Mouse (Mus musculus) MEL (cell line): ENCODE measurements at regions not wholly inside any gene's neighbourhood (a gene's known extent, or its start where the extent isn't known, plus 50 kb on each side); places are given as distances from the start of the nearest gene placed in this dataset.

Source experiments
- DNase-seq: peaks from one replicate; pipeline ENCODE4 v3.0.0; 2011; ENCODE audit warnings: low read depth, low spot score
- H3K27ac ChIP-seq: 2 replicates; pipeline ENCODE4 v1.5.1; 2012; ENCODE audit warnings: low read depth, mild to moderate bottlenecking, control low read depth, low read length, moderate library complexity; ENCODE audit not compliant: control insufficient read depth
- H3K27me3 ChIP-seq, 2 experiments: fragments of 150-350 bp in 1 of 2; sonication (generic) in 1 of 2; 2 replicates each; pipeline ENCODE4 v1.6.1; 2012; ENCODE audit warnings: low read length in 2 of 2, mild to moderate bottlenecking in 2 of 2, improper control_type of control experiment in 1 of 2, moderate library complexity in 1 of 2; ENCODE audit not compliant: insufficient read depth in 2 of 2, control insufficient read depth in 1 of 2
- H3K36me3 ChIP-seq, 2 experiments: 2 replicates each; pipeline ENCODE4 v1.6.1; 2012 to 2014; ENCODE audit warnings: low read length in 2 of 2, improper control_type of control experiment in 1 of 2, inconsistent platforms in 1 of 2, mild to moderate bottlenecking in 1 of 2; ENCODE audit not compliant: insufficient read depth in 2 of 2, control insufficient read depth in 1 of 2
- H3K4me1 ChIP-seq, 2 experiments: fragments of 150-350 bp in 1 of 2; sonication (generic) in 1 of 2; 2 replicates each; pipeline ENCODE4 v1.6.1; 2012; ENCODE audit warnings: low read length in 2 of 2, improper control_type of control experiment in 1 of 2, mild to moderate bottlenecking in 1 of 2; ENCODE audit not compliant: insufficient read depth in 2 of 2, control insufficient read depth in 1 of 2
- H3K4me3 ChIP-seq, 2 experiments: fragments of 150-350 bp in 1 of 2; sonication (generic) in 1 of 2; 2 replicates each; pipeline ENCODE4 v1.5.1; 2012; ENCODE audit warnings: low read depth in 2 of 2, low read length in 2 of 2, mild to moderate bottlenecking in 2 of 2, moderate library complexity in 2 of 2, control low read depth in 1 of 2, improper control_type of control experiment in 1 of 2; ENCODE audit not compliant: control insufficient read depth in 1 of 2, insufficient read depth in 1 of 2
- H3K79me2 ChIP-seq: 2 replicates; pipeline ENCODE4 v1.6.1; 2012; ENCODE audit warnings: mild to moderate bottlenecking, low read length, moderate library complexity; ENCODE audit not compliant: control insufficient read depth, poor library complexity, insufficient read depth
- H3K9ac ChIP-seq: 2 replicates; pipeline ENCODE4 v1.6.1; 2012; ENCODE audit warnings: low read depth, mild to moderate bottlenecking, control low read depth, low read length, moderate library complexity; ENCODE audit not compliant: control insufficient read depth, poor library complexity, severe bottlenecking
- H3K9me3 ChIP-seq: fragments of 150-350 bp; sonication (generic); replicated peaks from 2 replicates; pipeline ENCODE4 v1.6.1; 2012; ENCODE audit warnings: mild to moderate bottlenecking, low read length, improper control_type of control experiment, moderate library complexity; ENCODE audit not compliant: insufficient read depth
- BHLHE40 ChIP-seq: IDR thresholded peaks from 2 replicates; pipeline ENCODE4 v1.6.1; 2012; ENCODE audit warnings: low read depth, mild to moderate bottlenecking, inconsistent platforms, low read length, improper control_type of control experiment, borderline replicate concordance
- CHD1 ChIP-seq: IDR thresholded peaks from 2 replicates; pipeline ENCODE4 v1.6.1; 2012; ENCODE audit warnings: low read depth, mild to moderate bottlenecking, inconsistent platforms, low read length, improper control_type of control experiment
- CTCF ChIP-seq, 3 experiments: IDR thresholded peaks in 2 of 3; conservative IDR thresholded peaks in 1 of 3; 2 replicates each; pipeline ENCODE4 v1.5.1; 2011 to 2012; ENCODE audit warnings: low read length in 3 of 3, low read depth in 2 of 3, mild to moderate bottlenecking in 2 of 3, improper control_type of control experiment in 1 of 3, inconsistent platforms in 1 of 3, mixed read lengths in 1 of 3, moderate library complexity in 1 of 3; ENCODE audit not compliant: control insufficient read depth in 1 of 3, insufficient read depth in 1 of 3, poor library complexity in 1 of 3, severe bottlenecking in 1 of 3
- ELF1 ChIP-seq: IDR thresholded peaks from 2 replicates; pipeline ENCODE4 v1.6.1; 2014; ENCODE audit warnings: low read depth, mild to moderate bottlenecking, inconsistent platforms, low read length, improper control_type of control experiment, moderate library complexity
- EP300 ChIP-seq, 2 experiments: IDR thresholded peaks; 2 replicates each; pipeline ENCODE4 v1.6.1; 2011; ENCODE audit warnings: improper control_type of control experiment in 2 of 2, low read length in 2 of 2, low read depth in 1 of 2, mild to moderate bottlenecking in 1 of 2
- ETS1 ChIP-seq: IDR thresholded peaks from 2 replicates; pipeline ENCODE4 v1.6.1; 2012; ENCODE audit warnings: low read depth, mild to moderate bottlenecking, inconsistent platforms, low read length, improper control_type of control experiment, moderate library complexity
- GABPA ChIP-seq: IDR thresholded peaks from 2 replicates; pipeline ENCODE4 v1.6.1; 2012; ENCODE audit warnings: low read depth, mild to moderate bottlenecking, inconsistent platforms, low read length, improper control_type of control experiment, moderate library complexity
- GATA1 ChIP-seq: IDR thresholded peaks from 2 replicates; pipeline ENCODE4 v1.6.1; 2011; ENCODE audit warnings: low read depth, low read length, improper control_type of control experiment
- HCFC1 ChIP-seq: IDR thresholded peaks from 2 replicates; pipeline ENCODE4 v1.6.1; 2012; ENCODE audit warnings: low read depth, mild to moderate bottlenecking, inconsistent platforms, low read length, improper control_type of control experiment, moderate library complexity
- JUND ChIP-seq: IDR thresholded peaks from 2 replicates; pipeline ENCODE4 v1.6.1; 2011; ENCODE audit warnings: low read depth, mild to moderate bottlenecking, improper control_type of control experiment, low read length
- MAFK ChIP-seq: IDR thresholded peaks from 2 replicates; pipeline ENCODE4 v1.6.1; 2011; ENCODE audit warnings: low read depth, mild to moderate bottlenecking, low read length, improper control_type of control experiment, borderline replicate concordance
- MAX ChIP-seq: IDR thresholded peaks from 2 replicates; pipeline ENCODE4 v1.6.1; 2011; ENCODE audit warnings: low read length, improper control_type of control experiment
- MEF2A ChIP-seq: IDR thresholded peaks from 2 replicates; pipeline ENCODE4 v1.6.1; 2014; ENCODE audit warnings: low read depth, mild to moderate bottlenecking, inconsistent platforms, low read length, improper control_type of control experiment; ENCODE audit not compliant: poor library complexity, insufficient replicate concordance, severe bottlenecking; ENCODE audit errors: extremely low read depth
- MYC ChIP-seq: IDR thresholded peaks from 2 replicates; pipeline ENCODE4 v1.6.1; 2011; ENCODE audit warnings: low read depth, mild to moderate bottlenecking, low read length, improper control_type of control experiment, moderate library complexity
- POLR2AphosphoS2 ChIP-seq: IDR thresholded peaks from 2 replicates; pipeline ENCODE4 v1.6.1; 2011; ENCODE audit warnings: low read length, improper control_type of control experiment
- POLR2AphosphoS5 ChIP-seq: IDR thresholded peaks from 2 replicates; pipeline ENCODE4 v1.6.1; 2012; ENCODE audit warnings: low read depth, borderline replicate concordance, mild to moderate bottlenecking, inconsistent platforms, low read length, moderate library complexity, mixed read lengths
- RAD21 ChIP-seq: IDR thresholded peaks from 2 replicates; pipeline ENCODE4 v1.6.1; 2011; ENCODE audit warnings: mild to moderate bottlenecking, low read depth, low read length, improper control_type of control experiment
- SIN3A ChIP-seq: IDR thresholded peaks from 2 replicates; pipeline ENCODE4 v1.6.1; 2012; ENCODE audit warnings: low read length, improper control_type of control experiment, inconsistent platforms
- SMC3 ChIP-seq: IDR thresholded peaks from 2 replicates; pipeline ENCODE4 v1.6.1; 2011; ENCODE audit warnings: low read depth, low read length, improper control_type of control experiment
- TAL1 ChIP-seq: IDR thresholded peaks from 2 replicates; pipeline ENCODE4 v1.6.1; 2012; ENCODE audit warnings: mild to moderate bottlenecking, inconsistent platforms, low read length, moderate library complexity, mixed read lengths
- TBP ChIP-seq: IDR thresholded peaks from 2 replicates; pipeline ENCODE4 v1.8.0; 2011; ENCODE audit warnings: low read depth, low read length, improper control_type of control experiment
- TCF12 ChIP-seq: IDR thresholded peaks from 2 replicates; pipeline ENCODE4 v1.6.1; 2014; ENCODE audit warnings: low read depth, mild to moderate bottlenecking, inconsistent platforms, low read length, improper control_type of control experiment, moderate library complexity
- UBTF ChIP-seq: IDR thresholded peaks from 2 replicates; pipeline ENCODE4 v1.6.1; 2012; ENCODE audit warnings: low read depth, mild to moderate bottlenecking, inconsistent platforms, low read length, improper control_type of control experiment, moderate library complexity, borderline replicate concordance; ENCODE audit not compliant: insufficient read depth
- USF1 ChIP-seq: IDR thresholded peaks from 2 replicates; pipeline ENCODE4 v1.6.1; 2014; ENCODE audit warnings: low read depth, mild to moderate bottlenecking, inconsistent platforms, low read length, improper control_type of control experiment, moderate library complexity
- ZC3H11A ChIP-seq: IDR thresholded peaks from 2 replicates; pipeline ENCODE4 v1.6.1; 2012; ENCODE audit warnings: low read depth, mild to moderate bottlenecking, inconsistent platforms, low read length, improper control_type of control experiment
- ZKSCAN1 ChIP-seq: IDR thresholded peaks from 2 replicates; pipeline ENCODE4 v1.6.1; 2012; ENCODE audit warnings: low read depth, mild to moderate bottlenecking, inconsistent platforms, low read length, improper control_type of control experiment, moderate library complexity
- ZMIZ1 ChIP-seq: IDR thresholded peaks from 2 replicates; pipeline ENCODE4 v1.6.1; 2012; ENCODE audit warnings: low read depth, mild to moderate bottlenecking, inconsistent platforms, low read length, improper control_type of control experiment, moderate library complexity

DNA sequence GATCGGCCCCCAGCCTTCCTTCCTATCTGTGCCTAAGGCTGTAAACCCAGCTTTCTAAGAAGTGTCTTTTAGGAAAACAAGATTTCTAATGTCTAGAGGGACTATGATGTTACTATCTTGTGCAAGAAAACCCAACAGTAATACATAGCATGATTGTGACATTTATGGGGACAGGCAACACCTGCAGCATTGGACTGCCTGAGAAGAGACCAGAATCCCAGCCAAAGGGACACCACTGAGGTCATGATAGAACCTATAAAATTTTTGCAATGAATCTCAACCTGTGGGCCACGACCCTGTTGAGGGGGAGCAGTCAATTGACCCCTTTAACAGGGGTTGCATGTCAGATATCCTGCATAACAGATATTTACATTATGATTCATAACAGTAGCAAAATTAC, 208.1 kb upstream of the Daam1 start:
- no peak overlapping the region for H3K27ac ChIP-seq
- no peak for DNase-seq
- H3K4me3 ChIP-seq = no peak overlapping the region
- no peak overlapping the region for H3K9ac ChIP-seq
- no peaks in the 10 kb centered on the region for H3K27me3 ChIP-seq
- no peaks in the 10 kb centered on the region for H3K4me1 ChIP-seq
- TF ChIP-seq GABPA (no peak), CHD1 (no peak), USF1 (no peak), ETS1 (no peak), TBP (no peak), POLR2AphosphoS2 (no peak), EP300 (IDR thresholded peaks at IDR 0.05; ENCODE audit: low read depth in 1 of 2, low read length in 2 of 2) (no peak), BHLHE40 (no peak), MEF2A (no peak), JUND (no peak), MAX (no peak)
- H3K36me3 ChIP-seq = no peaks in the 10 kb centered on the region
- no peaks in the 10 kb centered on the region for H3K9me3 ChIP-seq
- no peaks in the 10 kb centered on the region for H3K79me2 ChIP-seq

DNA sequence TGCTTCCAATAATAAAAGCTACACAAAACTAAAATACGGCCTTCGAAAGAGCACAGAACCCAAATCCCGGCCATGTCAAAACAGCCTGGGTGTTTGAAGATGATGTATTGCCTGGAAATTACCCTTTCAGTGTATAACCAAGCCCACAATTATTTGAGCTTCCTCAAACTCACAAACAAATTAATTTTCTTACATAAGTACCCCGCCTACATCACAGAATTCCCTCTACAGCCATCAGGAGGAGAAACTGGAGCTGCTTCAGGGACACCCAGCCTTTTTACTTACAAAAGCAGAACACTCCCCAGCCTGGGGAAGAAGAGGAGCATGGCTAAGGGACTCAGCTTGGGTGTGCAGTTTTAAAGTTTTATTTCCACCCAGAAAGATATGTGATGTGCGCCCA, 207.6 kb upstream of the Daam1 start:
- no peaks in the 10 kb centered on the region for H3K9me3 ChIP-seq
- no peak overlapping the region for H3K27ac ChIP-seq
- no peak for TF ChIP-seq SIN3A
- TF ChIP-seq ETS1 = no peak
- TF ChIP-seq, all 39 proteins: peak for 0
- DNase-seq = no peak
- no peaks in the 10 kb centered on the region for H3K36me3 ChIP-seq
- no peaks in the 10 kb centered on the region for H3K27me3 ChIP-seq
- no peak overlapping the region for H3K4me3 ChIP-seq
- H3K4me1 ChIP-seq = no peaks in the 10 kb centered on the region
- no peaks in the 10 kb centered on the region for H3K79me2 ChIP-seq
- no peak overlapping the region for H3K9ac ChIP-seq

DNA sequence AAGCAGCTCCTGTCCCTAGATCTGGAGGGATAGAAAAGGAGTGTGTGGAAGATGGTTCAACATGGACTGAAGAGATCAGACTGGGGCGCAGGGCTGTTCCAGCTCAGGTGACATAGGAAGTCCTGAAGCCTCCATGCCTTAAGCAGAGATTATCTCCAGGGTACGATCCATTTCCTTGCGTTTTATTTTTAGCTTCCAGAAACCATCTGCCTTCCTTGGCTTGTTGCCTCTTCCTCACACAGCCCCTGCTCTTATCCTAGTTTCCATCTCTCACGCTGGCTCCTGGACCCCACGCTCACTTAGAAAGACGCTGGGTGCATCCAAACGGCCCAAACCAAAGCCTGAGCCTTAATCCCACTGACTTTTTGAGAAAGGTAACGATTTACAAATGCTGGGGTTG, 206.8 kb upstream of the Daam1 start:
- Histone ChIP-seq H3K27me3 (no peaks in the 10 kb centered on the region), H3K27ac (no peak overlapping the region), H3K36me3 (no peaks in the 10 kb centered on the region), H3K9me3 (no peaks in the 10 kb centered on the region), H3K4me1 (no peaks in the 10 kb centered on the region), H3K9ac (no peak overlapping the region), H3K4me3 (no peak overlapping the region), H3K79me2 (no peaks in the 10 kb centered on the region)
- DNase-seq = no peak
- TF ChIP-seq ZKSCAN1 = no peak
- no peak for TF ChIP-seq CHD1
- no peak for TF ChIP-seq UBTF
- no peak for TF ChIP-seq CTCF (IDR thresholded peaks at IDR 0.05 in 2 of 3, conservative IDR thresholded peaks at IDR 0.05 in 1 of 3; ENCODE audit: control insufficient read depth in 1 of 3, insufficient read depth in 1 of 3, low read depth in 2 of 3, low read length in 3 of 3, poor library complexity in 1 of 3, severe bottlenecking in 1 of 3)
- TF ChIP-seq SMC3 = no peak
- no peak for TF ChIP-seq ZC3H11A
- TF ChIP-seq TCF12 = no peak
- TF ChIP-seq MAFK = no peak
- no peak for TF ChIP-seq GATA1
- TF ChIP-seq RAD21 = no peak
- no peak for TF ChIP-seq MEF2A
- TF ChIP-seq ELF1 = no peak
- no peak for TF ChIP-seq MYC
- TF ChIP-seq ZMIZ1 = no peak
- TF ChIP-seq EP300 (IDR thresholded peaks at IDR 0.05; ENCODE audit: low read depth in 1 of 2, low read length in 2 of 2) = no peak
- no peak for TF ChIP-seq TAL1
- no peak for TF ChIP-seq POLR2AphosphoS5
- TF ChIP-seq POLR2AphosphoS2 = no peak
- no peak for TF ChIP-seq HCFC1
